Mouse (Mus musculus): ENCODE data around the gene Tmem101.

DNA sequence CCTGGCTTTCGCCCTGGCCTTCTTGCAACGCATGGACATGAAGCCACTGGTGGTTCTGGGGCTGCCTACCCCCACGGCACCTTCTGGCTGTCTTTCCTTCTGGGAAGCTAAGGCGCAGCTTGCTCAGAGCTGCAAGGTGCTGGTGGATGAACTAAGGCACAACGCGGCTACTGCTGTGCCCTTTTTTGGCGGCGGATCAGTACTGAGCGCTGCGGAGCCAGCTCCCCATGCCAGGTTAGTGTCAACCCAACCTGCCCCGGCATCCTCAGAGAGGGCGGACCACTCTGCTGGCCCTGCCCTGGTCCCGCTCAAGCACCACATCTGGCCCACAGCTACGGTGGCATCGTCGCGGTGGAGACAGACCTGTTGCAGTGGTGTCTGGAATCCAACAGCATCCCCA lies 9.7 kb downstream of the Tmem101 start:
- no peak for TF ChIP-seq POLR2A (IDR thresholded peaks at IDR 0.05; ENCODE audit: control insufficient read depth, low read depth, low read length)
- no peak for TF ChIP-seq CTCF (IDR thresholded peaks at IDR 0.05; ENCODE audit: control insufficient read depth, insufficient read depth, insufficient replicate concordance, low read depth, low read length)

All from testis, adult 2 months (tissue).